In genomic region chr2:6376071-6376470, GRCm38 (mm10) we compare ENCODE assay signal across 34 mouse cellular contexts. TPM values are rescaled to one million over a fixed set of nuclear protein-coding genes. Genes with fewer than 3 reads are reported as not detected.
DNase-seq lines count a peak whose midpoint lies in the region; ATAC-seq lines count a peak whose summit lies in the region.
"Had no signal": no experiment of that assay in that cellular context is flagged by ENCODE, and none has a peak within 500 bp of the region (broad histone marks: within the 10 kb centered on the region; RNA-seq: fewer than 3 reads in every experiment).

No protein-coding gene starts in this region.

- H3K9me3 ChIP-seq in embryonic facial prominence, embryonic 13.5 days: no peaks in the 10 kb centered on the region
- H3K9me3 ChIP-seq in embryonic facial prominence, embryonic 10.5 days: no peaks in the 10 kb centered on the region
- H3K9me3 ChIP-seq: G1E; heart, embryonic 12.5 days; hindbrain, embryonic 10.5 days; hindbrain, embryonic 15.5 days; intestine, embryonic 15.5 days; limb, embryonic 10.5 days; limb, embryonic 15.5 days; liver, embryonic 13.5 days; neural tube, embryonic 15.5 days had no signal

- H3K4me3 ChIP-seq in embryonic facial prominence, embryonic 13.5 days: no peak overlapping the region
- no peak overlapping the region for H3K4me3 ChIP-seq in embryonic facial prominence, embryonic 10.5 days
- H3K4me3 ChIP-seq: erythroblast, embryonic 14.5 days; heart, adult 2 months; heart, embryonic 12.5 days; hindbrain, embryonic 10.5 days; hindbrain, embryonic 15.5 days; intestine, embryonic 15.5 days; limb, embryonic 10.5 days; limb, embryonic 15.5 days; liver, embryonic 13.5 days; neural tube, embryonic 15.5 days had no signal

- no peaks in the 10 kb centered on the region for H3K36me3 ChIP-seq in embryonic facial prominence, embryonic 13.5 days
- peaks cover 3% of the 10 kb centered on the region; the same call in 1 of the 2 replicates for H3K36me3 ChIP-seq in embryonic facial prominence, embryonic 10.5 days (replicated peaks)
- H3K36me3 ChIP-seq in splenic B cell, adult 2 months (ENCODE audit: control insufficient read depth, insufficient read depth, low read length, poor library complexity, severe bottlenecking): no peaks in the 10 kb centered on the region
- H3K36me3 ChIP-seq: heart, embryonic 12.5 days; hindbrain, embryonic 10.5 days; hindbrain, embryonic 15.5 days; intestine, embryonic 15.5 days; limb, embryonic 15.5 days; neural tube, embryonic 15.5 days had no signal

- H3K9ac ChIP-seq in embryonic facial prominence, embryonic 13.5 days: no peak overlapping the region
- H3K9ac ChIP-seq: forebrain, postnatal 0 days; heart, embryonic 12.5 days; hindbrain, embryonic 15.5 days; intestine, embryonic 15.5 days; limb, embryonic 15.5 days; liver, embryonic 13.5 days; neural tube, embryonic 15.5 days had no signal

- ATAC-seq in embryonic facial prominence, embryonic 13.5 days (ENCODE audit: insufficient number of reproducible peaks, insufficient read depth, low FRiP score, low TSS enrichment, low read depth): no peak
- ATAC-seq in activated CD4-positive, CD25-positive, alpha-beta regulatory T cell, adult 4 months: peak; percentile 43
- ATAC-seq: forebrain, postnatal 0 days; intestine, embryonic 15.5 days had no signal

- DNase-seq in embryonic facial prominence, embryonic 10.5 days (ENCODE audit: low spot score): no peak
- peak; percentile 37 to 40 for DNase-seq in spleen, postnatal 36 days (ENCODE audit: low spot score in 2 of 2)
- no peak for DNase-seq in spleen, adult 18-20 months
- DNase-seq in splenic B cell, adult 2 months (ENCODE audit: low read depth, low spot score): peak; percentile 67
- DNase-seq in urinary bladder, postnatal 10 days (ENCODE audit: low spot score): no peak
- no peak for DNase-seq in left cerebral cortex, adult 11 months (ENCODE audit: low spot score)
- DNase-seq: adrenal gland, postnatal 25 days; cerebellum, adult 11-12 months; cerebellum, adult 9-11 months; embryo, embryonic 11 days; forebrain, postnatal 0 days; gastrocnemius, postnatal 25 days; heart, adult 2 months; kidney, adult 2 months; kidney, postnatal 36 days; layer of hippocampus, postnatal 36 days; liver, embryonic 13.5 days; lung, adult 18-20 months; lung, postnatal 14 days; midbrain, embryonic 14.5 days; right cerebral cortex, adult 18-20 months; thymus, adult 18-20 months; thymus, postnatal 4 days had no signal

- no peak overlapping the region for H3K4me2 ChIP-seq in embryonic facial prominence, embryonic 13.5 days
- H3K4me2 ChIP-seq: heart, embryonic 12.5 days; hindbrain, embryonic 15.5 days; intestine, embryonic 15.5 days; limb, embryonic 15.5 days; liver, embryonic 13.5 days; neural tube, embryonic 15.5 days had no signal

- H3K27ac ChIP-seq in embryonic facial prominence, embryonic 13.5 days: 0 out of 2 replicates have a peak overlapping the region, but pooled peaks have one; percentile 17
- no peak overlapping the region for H3K27ac ChIP-seq in embryonic facial prominence, embryonic 10.5 days (replicated peaks)
- H3K27ac ChIP-seq: heart, adult 2 months; hindbrain, embryonic 10.5 days; hindbrain, embryonic 15.5 days; intestine, embryonic 15.5 days; limb, embryonic 10.5 days; limb, embryonic 15.5 days; liver, embryonic 13.5 days; neural tube, embryonic 15.5 days had no signal

- H3K27me3 ChIP-seq in embryonic facial prominence, embryonic 13.5 days: no peaks in the 10 kb centered on the region
- no peaks in the 10 kb centered on the region for H3K27me3 ChIP-seq in embryonic facial prominence, embryonic 10.5 days (replicated peaks; ENCODE audit: low read depth, poor library complexity, severe bottlenecking)
- no peaks in the 10 kb centered on the region for H3K27me3 ChIP-seq in splenic B cell, adult 2 months (ENCODE audit: control insufficient read depth, insufficient read depth, low read length, poor library complexity, severe bottlenecking)
- H3K27me3 ChIP-seq: heart, embryonic 12.5 days; hindbrain, embryonic 15.5 days; intestine, embryonic 15.5 days; limb, embryonic 15.5 days; liver, embryonic 13.5 days; neural tube, embryonic 15.5 days had no signal

- peaks cover 39% of the 10 kb centered on the region for H3K4me1 ChIP-seq in embryonic facial prominence, embryonic 13.5 days
- H3K4me1 ChIP-seq in embryonic facial prominence, embryonic 10.5 days: peaks cover 15% of the 10 kb centered on the region
- H3K4me1 ChIP-seq: limb, embryonic 10.5 days had no signal

- WGBS in embryonic facial prominence, embryonic 13.5 days: 77% methylated on average over 8 of the region's 8 CpGs
- 88% methylated on average over 8 of the region's 8 CpGs for WGBS in embryonic facial prominence, embryonic 10.5 days

RNA-seq across cellular contexts. Expression of gene Usp6nl, which starts 53.6 kb away (rescaled TPM):
- 9.7 and 10.9 TPM in 2 replicates for polyA plus RNA-seq in embryonic facial prominence, embryonic 13.5 days (2015; fragmentation: Nextera tagmentation; extraction: Ambion mirVana)
- polyA plus RNA-seq in embryonic facial prominence, embryonic 10.5 days (2016; fragmentation: Nextera tagmentation; extraction: Ambion mirVana): 9.4 and 11.6 TPM in 2 replicates
- polyA plus RNA-seq in activated CD4-positive, CD25-positive, alpha-beta regulatory T cell, adult 4 months (2017; shearing (Covaris generic)): 1 to 10 TPM; 6.1 to 7.1 TPM

Comparison
In these comparisons a context has a peak if more than half of its experiments do, and no peak if none do; other contexts are left out.
1. DNase-seq: peak in spleen, postnatal 36 days (2 of 2) and splenic B cell, adult 2 months (single experiment); none in embryonic facial prominence, embryonic 10.5 days (single experiment), spleen, adult 18-20 months (0 of 2), urinary bladder, postnatal 10 days (single experiment) and left cerebral cortex, adult 11 months (single experiment).